Mouse (Mus musculus) adrenal gland, adult 18-20 months (tissue): ENCODE measurements around the gene Ankrd63. TPM values are rescaled to one million over a fixed set of nuclear protein-coding genes. Genes with fewer than 3 reads are reported as not detected.
"Not testable (repeated sequence)": the region's sequence is repeated elsewhere in the genome, so short reads cannot be mapped to it uniquely, and the experiment has no call there.

Experiments
- DNase-seq, 2 experiments: peaks; one replicate each; pipeline ENCODE4 v3.0.0; 2021 to 2022; ENCODE audit warnings: low spot score in 2 of 2
- total RNA-seq, 2 experiments: library from RNA; stranded (reverse); gene quantifications; 1 replicate in 1 of 2; 2 replicates in 1 of 2; pipeline ENCODE4 v1.2.3; 2021

The Ankrd63 gene
- total RNA-seq, 2 experiments from 2014 or later, result 0.06 to 0.40 TPM

DNA sequence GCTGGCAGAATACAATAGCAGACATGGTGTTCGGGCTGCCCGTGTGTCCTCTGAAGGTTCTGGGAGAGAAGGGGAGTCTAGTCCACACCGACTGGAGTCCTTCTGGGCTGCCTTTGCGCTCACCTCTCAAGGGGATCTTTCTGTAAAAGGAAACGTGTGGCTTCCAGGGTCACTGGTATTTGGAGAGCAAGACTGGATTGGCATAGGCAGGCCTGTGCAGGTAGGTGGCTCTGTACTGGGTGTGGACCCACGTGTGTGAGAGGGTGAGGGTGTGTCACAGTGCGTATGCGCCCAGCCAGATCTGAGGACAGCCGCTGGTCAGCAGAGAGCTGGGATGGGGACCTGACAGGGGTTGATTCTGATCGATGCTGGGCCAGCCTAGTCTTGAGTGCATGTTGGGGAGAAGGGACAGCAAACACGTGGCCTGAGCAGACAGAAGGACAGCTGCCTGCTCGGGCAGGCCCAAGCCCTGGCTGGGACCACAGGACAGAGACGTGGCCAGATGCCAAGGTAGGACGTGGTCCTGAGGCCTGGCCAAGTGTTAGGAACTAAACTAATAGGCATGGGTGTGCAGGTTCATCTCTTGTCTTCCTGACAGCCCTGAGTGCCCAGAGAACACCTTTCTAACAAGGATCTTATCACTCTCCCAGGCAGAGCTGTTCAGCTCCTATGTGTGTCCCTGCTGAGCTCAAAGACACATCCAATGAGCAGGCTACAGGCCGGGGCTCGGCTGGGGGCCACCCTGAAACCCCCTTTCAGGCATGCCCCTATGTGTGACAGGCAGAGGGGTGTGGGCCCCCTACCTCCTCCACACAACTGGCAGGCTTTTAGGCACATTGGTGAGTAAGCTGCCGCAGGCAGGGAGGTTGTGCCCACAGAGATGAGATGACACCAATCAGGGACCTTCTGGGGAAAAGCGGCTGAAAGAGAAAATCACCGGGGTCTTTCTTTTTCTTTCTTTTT is 39.7 kb downstream of the Ankrd63 start:
- DNase-seq, result peak in 1 of 2 experiments; percentile 58

DNA sequence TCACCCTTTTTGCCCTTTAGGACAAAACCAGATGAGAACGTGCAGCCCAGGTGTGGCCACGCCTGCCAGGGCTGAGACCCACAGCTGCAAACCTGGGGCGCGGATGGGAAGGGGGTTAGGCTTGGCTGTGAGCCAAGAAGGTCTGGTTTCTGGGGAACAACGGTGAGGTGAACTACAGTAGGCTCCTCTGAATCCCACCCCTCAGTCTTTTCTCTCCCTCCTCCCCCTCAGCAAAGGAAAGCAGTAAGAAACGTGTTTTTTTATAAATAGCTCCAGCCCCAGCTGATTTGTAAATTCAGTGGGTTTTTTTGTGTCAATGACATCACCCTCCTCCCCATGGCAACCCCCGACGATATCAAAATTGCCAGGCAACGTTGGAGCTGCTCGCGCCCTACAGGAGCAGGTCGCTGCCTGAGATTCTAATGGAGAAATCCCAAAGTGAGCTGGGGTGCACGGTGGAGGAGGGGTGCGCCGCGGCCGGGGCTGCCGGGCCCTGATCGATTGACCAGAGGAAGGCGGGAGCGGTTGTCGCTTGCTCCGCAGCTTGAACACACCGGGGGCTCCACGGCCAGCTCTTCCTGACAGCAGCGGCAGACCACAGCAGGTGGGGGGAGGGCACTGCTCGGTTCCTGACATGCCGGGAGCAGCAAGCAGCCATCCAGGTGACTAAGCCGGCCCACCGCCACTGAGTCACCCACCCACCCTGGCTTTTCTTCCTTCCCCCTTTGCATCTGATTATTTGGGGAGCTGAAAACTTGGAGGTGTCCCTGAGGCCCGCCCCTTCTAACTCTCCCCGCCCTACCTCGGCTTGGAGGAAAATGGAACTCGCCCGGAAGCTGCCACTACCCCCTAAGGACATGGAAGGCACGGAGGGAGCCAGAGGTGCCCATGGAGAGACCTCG is 40.6 kb downstream of the Ankrd63 start, which contains the start of gene Pak6:
Gene Pak6 (plus strand): TSS at position 402 of the 902 bp plus-strand sequence.
- no peak for DNase-seq

GRCm38 (mm10) chr2:118661891-118662290 is 41.9 kb downstream of the Ankrd63 start:
- no peak for DNase-seq

GRCm38 (mm10) chr2:118659998-118660452 is 43.7 kb downstream of the Ankrd63 start:
- no peak for DNase-seq

- no peak for DNase-seq
Measured at GRCm38 (mm10) chr2:118659493-118659892, 44.3 kb downstream of the Ankrd63 start.

DNA sequence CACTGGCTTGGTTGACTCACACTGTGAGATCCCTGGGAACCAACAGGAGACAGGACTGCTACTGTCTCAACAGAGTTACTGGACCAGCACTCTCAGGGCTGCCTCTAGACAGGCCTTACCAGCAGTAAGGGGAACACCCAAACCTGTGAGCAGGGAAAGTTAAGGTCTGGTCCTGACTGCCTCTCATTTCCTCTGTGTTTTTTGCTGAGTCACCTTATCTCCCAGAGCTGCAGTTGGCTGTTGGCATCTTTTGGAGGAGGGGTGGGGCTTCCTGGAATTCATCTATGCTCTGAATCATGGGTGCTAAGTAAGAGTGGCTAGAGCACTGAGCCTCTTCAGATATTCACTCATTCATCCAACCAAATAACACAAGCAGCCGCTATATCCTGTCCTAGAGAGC is 44.7 kb downstream of the Ankrd63 start:
- DNase-seq, result peak in 1 of 2 experiments; percentile 58

DNA sequence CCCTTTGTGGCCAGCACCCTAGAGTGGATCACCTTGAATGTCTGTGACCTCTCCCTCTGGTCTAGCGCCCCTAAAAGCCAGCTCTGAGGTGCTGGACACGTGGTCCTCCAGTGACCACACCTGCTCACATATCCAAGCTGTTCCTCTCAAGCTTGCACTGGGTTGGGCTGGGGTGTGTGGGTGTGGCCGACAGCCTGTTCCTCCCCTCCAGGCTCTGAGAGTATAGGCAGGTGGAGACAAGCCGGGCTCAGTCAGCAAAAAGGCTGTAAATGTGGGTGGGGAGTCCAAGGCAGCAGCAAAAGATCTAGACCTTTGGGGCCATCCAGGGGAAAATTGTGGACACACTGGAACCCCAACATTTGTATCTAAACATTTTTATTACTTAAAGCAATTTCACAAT is 45.3 kb downstream of the Ankrd63 start:
- DNase-seq, result no peak

DNA sequence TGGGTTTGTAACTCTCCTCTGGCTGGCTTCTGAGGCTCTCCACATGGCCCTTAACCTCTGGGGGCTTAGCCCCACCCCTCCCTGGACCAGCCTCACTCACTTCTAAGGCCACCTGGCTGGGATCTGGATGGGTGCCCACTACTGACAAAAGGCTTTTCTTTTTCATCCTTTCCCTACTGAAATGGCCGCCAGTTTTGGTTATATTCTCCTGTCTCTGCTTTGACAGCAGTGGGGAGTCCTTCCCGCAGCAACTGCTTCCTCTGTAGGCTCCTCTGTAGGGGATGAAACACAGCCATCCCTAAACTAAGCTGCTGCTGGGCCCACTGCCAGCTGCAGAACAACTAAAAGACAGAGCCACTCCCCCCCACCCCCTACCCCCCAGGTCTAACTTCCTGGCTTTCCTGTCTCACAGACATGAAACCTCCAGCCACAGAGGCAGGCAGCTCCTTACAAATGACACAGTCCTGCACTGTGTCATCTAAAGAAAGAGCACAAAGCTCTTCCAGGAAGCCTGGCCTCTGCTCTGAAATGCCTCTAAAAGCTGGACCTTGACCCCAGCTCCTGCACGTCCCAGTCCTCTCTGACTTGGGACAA is 47.0 kb downstream of the Ankrd63 start:
- no peak for DNase-seq

GRCm38 (mm10) chr2:118650697-118651096 is 53.1 kb downstream of the Ankrd63 start:
- not testable (repeated sequence) for DNase-seq

Other genes with a start within 250 kb of the Ankrd63 start
- 100 to 1,000 TPM; 217 to 225 TPM for gene Srp14, start 224.3 kb downstream of the Ankrd63 start, total RNA-seq
- gene Bmf, start 154.3 kb downstream of the Ankrd63 start, total RNA-seq, result 1 to 10 TPM; 6.6 to 6.8 TPM
- gene Bub1b, start 105.8 kb downstream of the Ankrd63 start, total RNA-seq, result 1 to 10 TPM; 1.3 to 2.5 TPM
- gene Pak6, start 40.7 kb downstream of the Ankrd63 start, total RNA-seq, result 10 to 100 TPM; 11.5 to 19.4 TPM
- gene Plcb2, start 24.5 kb upstream of the Ankrd63 start, total RNA-seq, result 1 to 10 TPM; 2.5 to 2.8 TPM
- gene Inafm2, start 41.8 kb upstream of the Ankrd63 start, total RNA-seq, result 10 to 100 TPM; 35.2 to 40.1 TPM
- 1 to 10 TPM; 2.8 to 5.1 TPM for gene Ccdc9b, start 58.7 kb upstream of the Ankrd63 start, total RNA-seq
- gene Phgr1, start 68.8 kb upstream of the Ankrd63 start, total RNA-seq, result not detected
- 10 to 100 TPM; 32.1 to 32.7 TPM for gene Disp2, start 75.8 kb upstream of the Ankrd63 start, total RNA-seq
- gene Knstrn, start 110.0 kb upstream of the Ankrd63 start, total RNA-seq, result 1 to 10 TPM; 1.2 to 1.5 TPM
- 100 to 1,000 TPM; 205 to 414 TPM for gene Ivd, start 158.0 kb upstream of the Ankrd63 start, total RNA-seq
- 10 to 100 TPM; 37.4 to 39.4 TPM for gene Bahd1, start 196.4 kb upstream of the Ankrd63 start, total RNA-seq
- gene Chst14, start 222.5 kb upstream of the Ankrd63 start, total RNA-seq, result 1 to 10 TPM; 7.3 to 9.0 TPM